Mouse (Mus musculus) neural tube, embryonic 12.5 days (tissue): Measurements from ENCODE around the gene Pga5. TPM values are rescaled to one million over a fixed set of nuclear protein-coding genes. Genes with fewer than 3 reads are reported as not detected.

Experiments used
- ATAC-seq: fragments of 200-750 bp; cut with Nextera tagmentation; 2 replicates; pipeline ENCODE4 v1.8.0; 2017; ENCODE audit warnings: low read depth, mild to moderate bottlenecking, moderate TSS enrichment, moderate library complexity; ENCODE audit not compliant: low FRiP score
- H3K27ac ChIP-seq: fragments of 300-500 bp; sonication (generic); 2 replicates; pipeline ENCODE4 v1.5.1; 2016
- H3K27me3 ChIP-seq: fragments of 300-500 bp; sonication (generic); replicated peaks from 2 replicates; pipeline ENCODE4 v1.6.1; 2016; ENCODE audit warnings: mild to moderate bottlenecking
- H3K36me3 ChIP-seq: fragments of 300-500 bp; sonication (generic); 2 replicates; pipeline ENCODE4 v1.6.1; 2016; ENCODE audit warnings: mild to moderate bottlenecking
- H3K4me1 ChIP-seq: fragments of 300-500 bp; sonication (generic); 2 replicates; pipeline ENCODE4 v1.6.1; 2016
- H3K4me2 ChIP-seq: fragments of 300-500 bp; sonication (generic); replicated peaks from 2 replicates; pipeline ENCODE4 v1.6.1; 2016; ENCODE audit warnings: mild to moderate bottlenecking
- H3K4me3 ChIP-seq: fragments of 300-500 bp; sonication (generic); 2 replicates; pipeline ENCODE4 v1.5.1; 2016
- H3K9ac ChIP-seq: fragments of 300-500 bp; sonication (generic); 2 replicates; pipeline ENCODE4 v1.6.1; 2016; ENCODE audit warnings: mild to moderate bottlenecking
- H3K9me3 ChIP-seq: fragments of 300-500 bp; sonication (generic); 2 replicates; pipeline ENCODE4 v1.6.1; 2016; ENCODE audit warnings: mild to moderate bottlenecking
- WGBS: fragments of 180-500 bp; shearing (Covaris S2); methylation state at CpG from one replicate; pipeline ENCODE4 v1.1.7; 2016; 5-methylcytosine and 5-hydroxymethylcytosine counted together
- polyA plus RNA-seq: library from polyadenylated mRNA; unstranded; fragments of >200 nt; fragmentation: Nextera tagmentation; extraction: Ambion mirVana; gene quantifications from 2 replicates; pipeline ENCODE4 v1.2.1, GENCODE M21; 2016

Pga5 gene
- polyA plus RNA-seq, 1 experiment from 2014 or later: not detected

- Histone ChIP-seq H3K36me3 (no peaks in the 10 kb centered on the region), H3K4me3 (no peak overlapping the region), H3K4me2 (no peak overlapping the region), H3K9me3 (no peaks in the 10 kb centered on the region), H3K27ac (no peak overlapping the region), H3K27me3 (no peaks in the 10 kb centered on the region), H3K9ac (no peak overlapping the region), H3K4me1 (no peaks in the 10 kb centered on the region)
- WGBS: 46% methylated on average over 3 of the region's 3 CpGs
- ATAC-seq: no peak
Measured at GRCm38 (mm10) chr19:10656058-10656457, 21.8 kb downstream of the Pga5 start.

- WGBS: 79% methylated on average over 8 of the region's 8 CpGs
- Histone ChIP-seq H3K9me3 (no peaks in the 10 kb centered on the region), H3K27me3 (no peaks in the 10 kb centered on the region), H3K27ac (no peak overlapping the region), H3K4me3 (no peak overlapping the region), H3K9ac (no peak overlapping the region), H3K36me3 (no peaks in the 10 kb centered on the region), H3K4me1 (no peaks in the 10 kb centered on the region), H3K4me2 (no peak overlapping the region)
- ATAC-seq: no peak
Measured at GRCm38 (mm10) chr19:10648156-10648555, 29.7 kb downstream of the Pga5 start.

GRCm38 (mm10) chr19:10645616-10646015, 32.3 kb downstream of the Pga5 start:
- H3K9ac ChIP-seq: no peak overlapping the region
- no peaks in the 10 kb centered on the region for H3K27me3 ChIP-seq
- no peak for ATAC-seq
- H3K27ac ChIP-seq: no peak overlapping the region
- no peaks in the 10 kb centered on the region for H3K36me3 ChIP-seq
- H3K4me2 ChIP-seq: no peak overlapping the region
- WGBS: 92% methylated on average over 2 of the region's 2 CpGs
- no peak overlapping the region for H3K4me3 ChIP-seq
- no peaks in the 10 kb centered on the region for H3K4me1 ChIP-seq
- no peaks in the 10 kb centered on the region for H3K9me3 ChIP-seq

GRCm38 (mm10) chr19:10640589-10641378, 37.1 kb downstream of the Pga5 start:
- no peaks in the 10 kb centered on the region for H3K4me1 ChIP-seq
- 48% methylated on average over 13 of the region's 13 CpGs for WGBS
- H3K9ac ChIP-seq: no peak overlapping the region
- no peak overlapping the region for H3K4me3 ChIP-seq
- 0 out of 2 replicates have a peak overlapping the region, but pooled peaks have one; percentile 7 for H3K4me2 ChIP-seq
- ATAC-seq: no peak
- H3K27ac ChIP-seq: no peak overlapping the region
- H3K9me3 ChIP-seq: no peaks in the 10 kb centered on the region
- no peaks in the 10 kb centered on the region for H3K36me3 ChIP-seq
- H3K27me3 ChIP-seq: peaks cover 2% of the 10 kb centered on the region

GRCm38 (mm10) chr19:10640080-10640479, 37.8 kb downstream of the Pga5 start:
- H3K4me3 ChIP-seq: no peak overlapping the region
- ATAC-seq: no peak
- no peaks in the 10 kb centered on the region for H3K9me3 ChIP-seq
- H3K27me3 ChIP-seq: peaks cover 8% of the 10 kb centered on the region
- H3K4me1 ChIP-seq: peaks cover 3% of the 10 kb centered on the region; the same call in 1 of the 2 replicates
- no peak overlapping the region for H3K9ac ChIP-seq
- no peaks in the 10 kb centered on the region for H3K36me3 ChIP-seq
- H3K4me2 ChIP-seq: 0 out of 2 replicates have a peak overlapping the region, but pooled peaks have one; percentile 7
- H3K27ac ChIP-seq: no peak overlapping the region
- WGBS: 22% methylated on average over 5 of the region's 5 CpGs

GRCm38 (mm10) chr19:10637840-10638239, 40.0 kb downstream of the Pga5 start:
- no peak for ATAC-seq
- H3K9me3 ChIP-seq: no peaks in the 10 kb centered on the region
- no peak overlapping the region for H3K27ac ChIP-seq
- no peaks in the 10 kb centered on the region for H3K36me3 ChIP-seq
- no peak overlapping the region for H3K9ac ChIP-seq
- H3K4me2 ChIP-seq: no peak overlapping the region
- H3K27me3 ChIP-seq: peaks cover 14% of the 10 kb centered on the region
- WGBS: 68% methylated on average over 7 of the region's 7 CpGs
- H3K4me3 ChIP-seq: no peak overlapping the region
- H3K4me1 ChIP-seq: peaks cover 15% of the 10 kb centered on the region

GRCm38 (mm10) chr19:10634872-10635318, 43.0 kb downstream of the Pga5 start:
- 4% methylated on average over 21 of the region's 21 CpGs for WGBS
- Histone ChIP-seq H3K9ac (peak overlapping the region; percentile 52), H3K9me3 (no peaks in the 10 kb centered on the region), H3K27me3 (peaks cover 14% of the 10 kb centered on the region), H3K4me3 (peak overlapping the region; percentile 35), H3K4me2 (peak overlapping the region; percentile 80), H3K36me3 (peaks cover 19% of the 10 kb centered on the region), H3K4me1 (peaks cover 15% of the 10 kb centered on the region), H3K27ac (no peak overlapping the region)
- peak; percentile 80 for ATAC-seq

- Histone ChIP-seq H3K9me3 (no peaks in the 10 kb centered on the region), H3K9ac (peak within 1 kb of the TSS; percentile 52), H3K4me1 (peaks cover 15% of the 10 kb centered on the region), H3K27me3 (peaks cover 14% of the 10 kb centered on the region), H3K36me3 (peaks cover 25% of the 10 kb centered on the region), H3K4me2 (peak within 1 kb of the TSS; percentile 80), H3K4me3 (peak within 1 kb of the TSS; percentile 35), H3K27ac (no peak within 1 kb of the TSS)
- peak; percentile 84 for ATAC-seq
- WGBS: 3% methylated on average over 32 of the region's 32 CpGs
Measured at GRCm38 (mm10) chr19:10634106-10634871, 43.6 kb downstream of the Pga5 start, which contains the start of gene Vwce. Gene Vwce, plus strand, starts transcription at chr19:10634213.

Other genes with a start within 250 kb of the Pga5 start
- 0.61 and 0.64 TPM in 2 replicates for gene Lrrc10b, start 220.6 kb downstream of the Pga5 start, polyA plus RNA-seq
- 0.51 TPM in 1 of 2 replicates, not detected in the other for gene Ppp1r32, start 195.1 kb downstream of the Pga5 start, polyA plus RNA-seq
- 51.1 and 57.2 TPM in 2 replicates for gene Cpsf7, start 152.8 kb downstream of the Pga5 start, polyA plus RNA-seq
- gene Sdhaf2, start 151.9 kb downstream of the Pga5 start, polyA plus RNA-seq: 58.1 and 64.3 TPM in 2 replicates
- gene Tmem216, start 121.8 kb downstream of the Pga5 start, polyA plus RNA-seq: 48.1 and 52.6 TPM in 2 replicates
- gene Cyb561a3, start 100.9 kb downstream of the Pga5 start, polyA plus RNA-seq: 16.2 and 16.6 TPM in 2 replicates
- gene Tmem138, start 100.7 kb downstream of the Pga5 start, polyA plus RNA-seq: 41.6 and 42.9 TPM in 2 replicates
- 369 and 375 TPM in 2 replicates for gene Ddb1, start 72.7 kb downstream of the Pga5 start, polyA plus RNA-seq
- gene Tkfc, start 72.4 kb downstream of the Pga5 start, polyA plus RNA-seq: 20.6 and 21.2 TPM in 2 replicates
- 0.33 and 0.87 TPM in 2 replicates for gene Vwce, start 43.9 kb downstream of the Pga5 start, polyA plus RNA-seq
- 33.8 and 39.2 TPM in 2 replicates for gene Vps37c, start 10.7 kb upstream of the Pga5 start, polyA plus RNA-seq
- 0.08 TPM in 1 of 2 replicates, not detected in the other for gene Cd5, start 60.9 kb upstream of the Pga5 start, polyA plus RNA-seq
- 0.06 TPM in 1 of 2 replicates, not detected in the other for gene Cd6, start 152.0 kb upstream of the Pga5 start, polyA plus RNA-seq
- 0.20 and 0.46 TPM in 2 replicates for gene Slc15a3, start 161.7 kb upstream of the Pga5 start, polyA plus RNA-seq
- 151 and 157 TPM in 2 replicates for gene Tmem132a, start 191.9 kb upstream of the Pga5 start, polyA plus RNA-seq
- gene Tmem109, start 203.9 kb upstream of the Pga5 start, polyA plus RNA-seq: 38.7 and 39.1 TPM in 2 replicates
- gene Prpf19, start 217.2 kb upstream of the Pga5 start, polyA plus RNA-seq: 39.0 and 44.8 TPM in 2 replicates
- 0.10 TPM in 1 of 2 replicates, not detected in the other for gene Zp1, start 242.6 kb upstream of the Pga5 start, polyA plus RNA-seq